Mouse (Mus musculus): ENCODE results near the gene Gm8453. TPM values are rescaled to one million over a fixed set of nuclear protein-coding genes. Genes with fewer than 3 reads are reported as not detected.
"Not testable (repeated sequence)": the region's sequence is repeated elsewhere in the genome, so short reads cannot be mapped to it uniquely, and the experiment has no call there.

The Gm8453 gene
- not detected for total RNA-seq (2022)

DNA sequence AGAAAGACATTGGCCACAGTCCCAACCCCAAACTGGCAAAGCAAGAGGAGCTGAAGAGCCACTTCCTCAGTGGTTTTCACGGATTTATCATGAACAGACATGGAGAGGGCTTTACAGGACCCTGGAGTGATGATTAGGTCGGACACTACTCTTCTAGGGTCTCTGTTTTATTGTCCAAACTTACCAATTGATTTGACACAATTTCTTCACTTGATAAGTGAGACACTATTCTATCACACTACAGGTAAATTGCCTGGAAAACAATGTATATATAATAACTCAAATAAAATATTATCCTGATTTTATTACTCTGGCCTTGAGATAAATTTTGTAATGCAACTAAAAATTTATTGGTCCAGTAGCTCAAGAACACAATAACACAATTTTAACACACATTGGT is at the start of gene Gm8453:
Gm8453 (minus strand) TSS at position 101 of the 400 bp plus-strand sequence.
- DNase-seq (ENCODE audit: low spot score in 2 of 2), result not testable (repeated sequence)

GRCm38 (mm10) chr7:22201164-22201563 is 28.1 kb downstream of the Gm8453 start, which contains the start of gene Gm8653:
TSS of gene Gm8653 (minus strand) at chr7:22201264.
- not testable (repeated sequence) for DNase-seq (ENCODE audit: low spot score in 2 of 2)

DNA sequence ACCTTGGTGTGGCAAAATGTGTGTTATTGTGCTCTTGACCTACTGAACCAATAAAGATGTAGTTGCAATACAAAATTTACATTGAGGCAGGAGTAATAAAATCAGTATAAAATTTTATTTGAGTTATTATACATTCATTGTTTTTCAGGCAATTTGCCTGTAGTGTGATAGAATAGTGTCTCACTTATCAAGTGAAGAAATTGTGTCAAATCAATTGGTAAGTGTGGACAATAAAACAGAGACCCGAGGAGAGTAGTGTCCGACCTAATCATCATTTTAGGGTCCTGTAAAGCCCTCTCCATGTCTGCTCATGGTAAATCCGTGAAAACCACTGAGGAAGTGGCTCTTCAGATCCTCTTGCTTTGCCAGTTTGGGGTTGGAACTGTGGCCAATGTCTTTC is 40.2 kb downstream of the Gm8453 start, which contains the start of gene Vmn1r143:
Vmn1r143 (plus strand) TSS at position 301 of the 400 bp plus-strand sequence.
- DNase-seq (ENCODE audit: low spot score in 2 of 2), result not testable (repeated sequence)

Other genes starting within 250 kb of the Gm8453 start
- gene Vmn1r137, start 234.9 kb downstream of the Gm8453 start, total RNA-seq (2022), result not detected
- not detected for gene Vmn1r138, start 200.6 kb downstream of the Gm8453 start, total RNA-seq (2022)
- gene Gm6176, start 173.2 kb downstream of the Gm8453 start, total RNA-seq (2022), result not detected
- not detected for gene Vmn1r139, start 160.4 kb downstream of the Gm8453 start, total RNA-seq (2022)
- not detected for gene Gm16451, start 111.2 kb downstream of the Gm8453 start, total RNA-seq (2022)
- gene Gm10666, start 94.7 kb downstream of the Gm8453 start, total RNA-seq (2022), result not detected
- gene Vmn1r142, start 65.4 kb downstream of the Gm8453 start, total RNA-seq (2022), result not detected
- gene Vmn1r143, start 40.1 kb downstream of the Gm8453 start, total RNA-seq (2022), result not detected
- not detected for gene Gm8653, start 28.2 kb downstream of the Gm8453 start, total RNA-seq (2022)
- not detected for gene Gm4187, start 100.2 kb upstream of the Gm8453 start, total RNA-seq (2022)
- not detected for gene Gm8660, start 141.6 kb upstream of the Gm8453 start, total RNA-seq (2022)
- not detected for gene Vmn1r148, start 184.1 kb upstream of the Gm8453 start, total RNA-seq (2022)
- not detected for gene Vmn1r149, start 208.7 kb upstream of the Gm8453 start, total RNA-seq (2022)
- gene Gm10665, start 234.6 kb upstream of the Gm8453 start, total RNA-seq (2022), result not detected

Data from left cerebral cortex, adult 8-10 months (tissue).